31 mouse cellular contexts compared by ENCODE assay signal in the genomic region with DNA sequence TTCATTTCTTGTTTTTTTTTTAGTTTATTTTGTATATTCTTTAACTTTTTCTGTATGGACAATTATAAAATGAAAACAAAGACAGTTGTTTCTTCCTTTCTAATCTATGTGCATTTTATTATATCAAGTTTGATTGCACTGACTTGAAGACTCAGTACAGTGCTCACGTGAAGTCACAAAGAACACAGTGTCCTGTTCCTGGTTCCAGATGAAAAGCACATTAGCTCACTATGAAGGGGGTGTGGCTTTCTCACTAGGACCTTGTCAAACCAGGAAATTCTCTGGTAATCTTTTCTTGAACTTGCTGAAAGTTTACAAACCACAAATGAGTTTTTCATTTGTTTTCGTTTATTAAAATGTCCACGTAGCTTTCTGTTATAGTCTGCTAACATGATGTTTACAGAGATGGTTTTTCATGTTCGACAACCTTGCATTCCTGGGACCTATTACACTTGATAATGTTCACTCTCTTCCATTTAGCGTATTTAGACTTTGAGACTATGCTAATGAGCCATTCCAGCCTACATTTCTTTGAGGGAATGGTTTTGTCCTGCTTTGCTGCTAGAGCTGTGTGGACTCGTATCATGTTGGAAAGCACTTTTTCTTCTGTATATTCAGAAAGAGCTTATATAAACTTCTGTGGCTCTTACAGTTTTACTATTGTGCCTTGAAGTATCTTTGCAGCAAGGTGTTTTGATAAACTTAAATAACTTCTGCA. TPM values are rescaled to one million over a fixed set of nuclear protein-coding genes. Genes with fewer than 3 reads are reported as not detected.
DNase-seq lines count a peak whose midpoint lies in the region; ATAC-seq and TF ChIP-seq lines count a peak whose summit lies in the region.
"Had no signal": no experiment of that assay in that cellular context is flagged by ENCODE, and none has a peak within 500 bp of the region (broad histone marks: within the 10 kb centered on the region; RNA-seq: fewer than 3 reads in every experiment).

No protein-coding gene starts in this region.

- dilution Hi-C loops in CH12.LX (cut with MboI; ENCODE audit: extremely low pct_ligation_motif_present, extremely low pct_unique_long_range_greater_than_20kb, low sequenced_read_pairs): no loop called here

- H3K4me2 ChIP-seq in kidney, embryonic 16.5 days (replicated peaks; ENCODE audit: low read depth, low read length): no peak overlapping the region
- H3K4me2 ChIP-seq in CH12.LX (ENCODE audit: insufficient read depth, low read depth, poor library complexity, severe bottlenecking): 0 out of 2 replicates have a peak overlapping the region, but pooled peaks have one; percentile 29
- H3K4me2 ChIP-seq in forebrain, embryonic 15.5 days (replicated peaks): no peak overlapping the region
- H3K4me2 ChIP-seq: heart, embryonic 12.5 days; hindbrain, embryonic 14.5 days; limb, embryonic 13.5 days; liver, embryonic 11.5 days; lung, embryonic 15.5 days; midbrain, embryonic 11.5 days had no signal

- no peak for TF ChIP-seq RAD21 in CH12.LX (IDR thresholded peaks at IDR 0.05; ENCODE audit: low read depth, low read length)
- TF ChIP-seq RAD21 in MEL (IDR thresholded peaks at IDR 0.05; ENCODE audit: low read depth, low read length): no peak

- TF ChIP-seq EP300 in CH12.LX (IDR thresholded peaks at IDR 0.05; ENCODE audit: low read length) (no peak), MEL (IDR thresholded peaks at IDR 0.05; ENCODE audit: low read depth in 1 of 2, low read length in 2 of 2) (no peak)

- H3K4me1 ChIP-seq in kidney, embryonic 16.5 days (ENCODE audit: insufficient read depth, low read length): no peaks in the 10 kb centered on the region
- H3K4me1 ChIP-seq in CH12.LX (ENCODE audit: control insufficient read depth in 1 of 2, insufficient read depth in 2 of 2) (0 out of 4 replicates have a peak, but pooled peaks cover 0 to 2% of the 10 kb centered on the region in 2 experiments), MEL (ENCODE audit: control insufficient read depth in 1 of 2, insufficient read depth in 2 of 2, low read length in 2 of 2) (no peaks in the 10 kb centered on the region)
- peaks cover 7% of the 10 kb centered on the region; the same call in 1 of the 2 replicates for H3K4me1 ChIP-seq in forebrain, embryonic 15.5 days
- H3K4me1 ChIP-seq: heart, embryonic 12.5 days; limb, embryonic 13.5 days had no signal

- H3K4me3 ChIP-seq in kidney, embryonic 16.5 days (ENCODE audit: low read length): no peak overlapping the region
- no peak overlapping the region for H3K4me3 ChIP-seq in CH12.LX (replicated peaks in 1 of 3; ENCODE audit: low read depth in 2 of 3, low read length in 2 of 3, poor library complexity in 1 of 3)
- no peak overlapping the region for H3K4me3 ChIP-seq in MEL (ENCODE audit: control insufficient read depth in 1 of 2, insufficient read depth in 1 of 2, low read depth in 2 of 2, low read length in 2 of 2)
- H3K4me3 ChIP-seq in forebrain, embryonic 15.5 days: no peak overlapping the region
- H3K4me3 ChIP-seq: heart, adult 2 months; heart, embryonic 12.5 days; layer of hippocampus, adult 2 months; limb, embryonic 13.5 days; lung, embryonic 15.5 days had no signal

- no peak for ATAC-seq in kidney, embryonic 16.5 days (ENCODE audit: low FRiP score, low TSS enrichment)
- no peak for ATAC-seq in forebrain, embryonic 15.5 days (replicated peaks)
- ATAC-seq: CD4-positive, CD25-positive, alpha-beta regulatory T cell, adult 4 months; forebrain, embryonic 14.5 days; midbrain, embryonic 16.5 days had no signal

- no peaks in the 10 kb centered on the region for H3K27me3 ChIP-seq in kidney, embryonic 16.5 days (ENCODE audit: insufficient read depth, low read length)
- H3K27me3 ChIP-seq in CH12.LX (replicated peaks) (no peaks in the 10 kb centered on the region), MEL (ENCODE audit: control insufficient read depth in 1 of 2, insufficient read depth in 2 of 2, low read length in 2 of 2) (no peaks in the 10 kb centered on the region)
- peaks cover 17% of the 10 kb centered on the region for H3K27me3 ChIP-seq in forebrain, embryonic 15.5 days
- H3K27me3 ChIP-seq: heart, embryonic 12.5 days; limb, embryonic 13.5 days; lung, embryonic 15.5 days had no signal

- no peaks in the 10 kb centered on the region for H3K79me2 ChIP-seq in CH12.LX (replicated peaks; ENCODE audit: control insufficient read depth, extremely low read depth, insufficient read depth, poor library complexity, severe bottlenecking)
- H3K79me2 ChIP-seq in MEL (ENCODE audit: control insufficient read depth, insufficient read depth, low read length, poor library complexity): no peaks in the 10 kb centered on the region

- 71% methylated on average over 6 of the region's 6 CpGs for WGBS in kidney, embryonic 16.5 days
- 25% methylated on average over 6 of the region's 6 CpGs for WGBS in large intestine, adult 2 months
- WGBS in forebrain, embryonic 15.5 days: 72% methylated on average over 6 of the region's 6 CpGs

- H3K27ac ChIP-seq in kidney, embryonic 16.5 days (ENCODE audit: low read length): no peak overlapping the region
- no peak overlapping the region for H3K27ac ChIP-seq in CH12.LX (ENCODE audit: insufficient read depth, low read depth)
- H3K27ac ChIP-seq in MEL (ENCODE audit: control insufficient read depth, low read depth, low read length): no peak overlapping the region
- no peak overlapping the region for H3K27ac ChIP-seq in forebrain, embryonic 15.5 days (replicated peaks)
- H3K27ac ChIP-seq: heart, adult 2 months; hindbrain, embryonic 14.5 days; layer of hippocampus, adult 2 months; limb, embryonic 13.5 days; lung, embryonic 15.5 days had no signal

- peak; percentile 77 for DNase-seq in kidney, adult 9 months
- DNase-seq in CH12.LX (ENCODE audit: extremely low read depth) (no peak), MEL (ENCODE audit: low read depth, low spot score) (peak; percentile 24)
- peak; percentile 70 for DNase-seq in large intestine, adult 2 months (ENCODE audit: low read depth, low spot score)
- no peak for DNase-seq in spleen, postnatal 10 days (ENCODE audit: low spot score in 2 of 2)
- DNase-seq: adrenal gland, adult 8-10 months; cerebellum, adult 2 months; cerebellum, postnatal 14 days; heart, adult 2 months; heart, postnatal 4 days; right cerebral cortex, postnatal 25 days; spleen, adult 18-20 months; thymus, postnatal 14 days had no signal

- no peak for TF ChIP-seq CTCF in CH12.LX (conservative IDR thresholded peaks at IDR 0.05 in 1 of 2, IDR thresholded peaks at IDR 0.05 in 1 of 2; ENCODE audit: low read depth in 2 of 2, low read length in 2 of 2)
- TF ChIP-seq CTCF in MEL (IDR thresholded peaks at IDR 0.05 in 2 of 3, conservative IDR thresholded peaks at IDR 0.05 in 1 of 3; ENCODE audit: control insufficient read depth in 1 of 3, insufficient read depth in 1 of 3, low read depth in 2 of 3, low read length in 3 of 3, poor library complexity in 1 of 3, severe bottlenecking in 1 of 3): no peak

- no peak overlapping the region for H3K9ac ChIP-seq in kidney, embryonic 16.5 days (replicated peaks; ENCODE audit: low read length)
- H3K9ac ChIP-seq in CH12.LX (ENCODE audit: insufficient read depth, low read depth) (no peak overlapping the region), MEL (ENCODE audit: control insufficient read depth, low read depth, low read length, poor library complexity, severe bottlenecking) (no peak overlapping the region)
- no peak overlapping the region for H3K9ac ChIP-seq in forebrain, embryonic 15.5 days (replicated peaks)
- H3K9ac ChIP-seq: heart, embryonic 12.5 days; hindbrain, embryonic 14.5 days; limb, embryonic 13.5 days; lung, embryonic 15.5 days had no signal

- H3K9me3 ChIP-seq in kidney, embryonic 16.5 days (ENCODE audit: low read length): no peaks in the 10 kb centered on the region
- H3K9me3 ChIP-seq in CH12.LX (replicated peaks; ENCODE audit: low read length) (no peaks in the 10 kb centered on the region), MEL (replicated peaks; ENCODE audit: insufficient read depth, low read length) (no peaks in the 10 kb centered on the region)
- no peaks in the 10 kb centered on the region for H3K9me3 ChIP-seq in forebrain, embryonic 15.5 days
- H3K9me3 ChIP-seq: heart, embryonic 12.5 days; limb, embryonic 13.5 days; lung, embryonic 15.5 days had no signal

- no peaks in the 10 kb centered on the region for H3K36me3 ChIP-seq in kidney, embryonic 16.5 days (ENCODE audit: insufficient read depth, low read length)
- H3K36me3 ChIP-seq in CH12.LX (replicated peaks in 1 of 2; ENCODE audit: control insufficient read depth in 1 of 2, insufficient read depth in 1 of 2, low read length in 1 of 2) (no peaks in the 10 kb centered on the region), MEL (ENCODE audit: control insufficient read depth in 1 of 2, insufficient read depth in 2 of 2, low read length in 2 of 2) (no peaks in the 10 kb centered on the region)
- H3K36me3 ChIP-seq in forebrain, embryonic 15.5 days: no peaks in the 10 kb centered on the region
- H3K36me3 ChIP-seq: heart, embryonic 12.5 days; limb, embryonic 13.5 days; lung, embryonic 15.5 days had no signal

- in situ Hi-C loops in CH12.LX (cut with MboI; ENCODE audit: low pct_ligation_motif_present, low pct_unique_long_range_greater_than_20kb, low sequenced_read_pairs): no loop called here

- no peak for TF ChIP-seq POLR2A in CH12.LX (IDR thresholded peaks at IDR 0.05; ENCODE audit: low read depth, low read length)
- no peak for TF ChIP-seq POLR2A in MEL (IDR thresholded peaks at IDR 0.05; ENCODE audit: control insufficient read depth in 1 of 2, insufficient read depth in 1 of 2, low read depth in 1 of 2, low read length in 2 of 2, poor library complexity in 1 of 2)

RNA-seq across cellular contexts. Expression of gene Alkal2, which starts 28.5 kb away (rescaled TPM):
- polyA plus RNA-seq in kidney, embryonic 16.5 days (2015; fragmentation: Nextera tagmentation; extraction: Ambion mirVana): 0.31 and 0.36 TPM in 2 replicates
- total RNA-seq in CH12.LX (2012; rRNA removed) (not detected in 2 replicates), CH12.LX (2014; rRNA removed) (not detected in 2 replicates), MEL (2012; rRNA removed) (not detected in 2 replicates)
- polyA plus RNA-seq in CH12.LX (2012; ENCODE audit: insufficient read length, low read depth) (not detected in 2 replicates), MEL (2012; ENCODE audit: insufficient read depth in 1 of 2, insufficient read length in 2 of 2, low read depth in 1 of 2, low replicate concordance in 2 of 2, missing spikeins in 1 of 2) (under 1 TPM in 1 of 2 experiments, not detected in 1; 0.04 TPM)
- 0.07 TPM in 1 of 2 replicates, not detected in the other for polyA plus RNA-seq in large intestine, adult 2 months (2012; rRNA removed)
- polyA plus RNA-seq in forebrain, embryonic 15.5 days (2015; fragmentation: Nextera tagmentation; extraction: Ambion mirVana): 0.50 and 0.55 TPM in 2 replicates
- total RNA-seq: heart, postnatal 4 days; megakaryocyte progenitor cell, adult 5-6 weeks; neutrophil, adult 5-6 weeks had no signal
- polyA plus RNA-seq: CD4-positive, CD25-positive, alpha-beta regulatory T cell, adult 4 months; forebrain, embryonic 14.5 days; heart, embryonic 12.5 days; heart, postnatal 0 days; liver, embryonic 11.5 days; liver, embryonic 16.5 days; neural tube, embryonic 11.5 days; testis, adult 2 months had no signal

RNA-seq across cellular contexts. Expression of gene Acp1, which starts 55.8 kb away (rescaled TPM):
- 158 and 174 TPM in 2 replicates for polyA plus RNA-seq in kidney, embryonic 16.5 days (2015; fragmentation: Nextera tagmentation; extraction: Ambion mirVana)
- total RNA-seq in CH12.LX (2012; rRNA removed) (85.5 and 92.4 TPM in 2 replicates), CH12.LX (2014; rRNA removed) (198 and 225 TPM in 2 replicates), MEL (2012; rRNA removed) (59.2 and 60.7 TPM in 2 replicates)
- polyA plus RNA-seq in CH12.LX (2012; ENCODE audit: insufficient read length, low read depth) (125 and 131 TPM in 2 replicates), MEL (2012; ENCODE audit: insufficient read depth in 1 of 2, insufficient read length in 2 of 2, low read depth in 1 of 2, low replicate concordance in 2 of 2, missing spikeins in 1 of 2) (10 to 100 TPM in 1 of 2 experiments, not detected in 1; 93.9 TPM)
- 9.8 and 10.8 TPM in 2 replicates for polyA plus RNA-seq in large intestine, adult 2 months (2012; rRNA removed)
- polyA plus RNA-seq in forebrain, embryonic 15.5 days (2015; fragmentation: Nextera tagmentation; extraction: Ambion mirVana): 129 TPM in 2 replicates

RNA-seq across cellular contexts. Expression of gene Sh3yl1, which starts 55.9 kb away (rescaled TPM):
- 28.4 and 31.5 TPM in 2 replicates for polyA plus RNA-seq in kidney, embryonic 16.5 days (2015; fragmentation: Nextera tagmentation; extraction: Ambion mirVana)
- 0.46 and 0.59 TPM in 2 replicates for total RNA-seq in CH12.LX (2012; rRNA removed)
- total RNA-seq in CH12.LX (2014; rRNA removed): 0.28 and 0.34 TPM in 2 replicates
- 1.0 and 1.2 TPM in 2 replicates for polyA plus RNA-seq in CH12.LX (2012; ENCODE audit: insufficient read length, low read depth)
- 3.2 and 3.3 TPM in 2 replicates for total RNA-seq in MEL (2012; rRNA removed)
- polyA plus RNA-seq in MEL (2012; ENCODE audit: insufficient read depth in 1 of 2, insufficient read length in 2 of 2, low read depth in 1 of 2, low replicate concordance in 2 of 2, missing spikeins in 1 of 2): 1 to 10 TPM in 1 of 2 experiments, not detected in 1; 5.2 TPM
- polyA plus RNA-seq in large intestine, adult 2 months (2012; rRNA removed): 5.1 and 6.0 TPM in 2 replicates
- 40.5 and 42.1 TPM in 2 replicates for polyA plus RNA-seq in forebrain, embryonic 15.5 days (2015; fragmentation: Nextera tagmentation; extraction: Ambion mirVana)

Comparison
In these comparisons a context has a peak if more than half of its experiments do, and no peak if none do; other contexts are left out.
1. DNase-seq: peak in kidney, adult 9 months (single experiment), MEL (single experiment) and large intestine, adult 2 months (single experiment); none in CH12.LX (single experiment) and spleen, postnatal 10 days (0 of 2).